Mouse (Mus musculus): ENCODE measurements around the gene Rbbp4.

DNA sequence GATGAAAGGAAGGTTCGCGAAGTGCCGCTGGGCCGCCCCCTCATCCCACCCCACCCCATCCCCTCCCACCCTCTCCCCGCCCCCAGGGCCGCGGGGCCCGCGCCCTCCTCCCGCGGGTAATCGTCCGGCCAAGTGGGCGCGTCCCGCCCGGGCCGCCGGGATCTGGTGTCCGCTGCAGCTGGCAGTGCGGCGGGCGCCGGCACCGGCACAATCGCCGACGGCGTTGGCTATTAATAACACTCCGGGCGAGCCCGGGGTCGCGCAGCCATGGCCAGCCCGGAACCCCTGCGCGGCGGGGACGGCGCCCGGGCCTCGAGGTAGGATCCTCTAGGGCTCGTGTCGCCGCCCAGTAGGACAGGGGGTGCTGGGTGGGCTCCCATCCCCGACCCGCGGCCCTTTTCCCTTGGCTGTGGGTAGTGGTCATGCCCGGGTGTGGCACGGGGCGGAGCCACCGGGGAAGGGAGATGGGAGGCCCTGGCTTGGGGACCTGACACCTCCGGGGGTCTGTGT is 47.6 kb downstream of the Rbbp4 start, which contains the start of gene Sync:
- TF ChIP-seq CTCF (IDR thresholded peaks at IDR 0.05; ENCODE audit: control insufficient read depth, insufficient read depth, insufficient read length) (no peak), USF1 (IDR thresholded peaks at IDR 0.05; ENCODE audit: low read depth) (no peak), CEBPB (IDR thresholded peaks at IDR 0.05; ENCODE audit: low read depth) (no peak), MYOG (IDR thresholded peaks at IDR 0.05; ENCODE audit: control insufficient read depth, extremely low read depth, insufficient read length) (no peak)

Data from C2C12 (cell line).